Mouse (Mus musculus) lung, adult 2 months (tissue): ENCODE results near the gene Lamtor2.

Source experiments
- CTCF ChIP-seq: fragments of 200-500 bp; IDR thresholded peaks from 2 replicates; pipeline ENCODE4 v1.5.1; 2011; ENCODE audit warnings: mild to moderate bottlenecking, low read length, control low read depth; ENCODE audit not compliant: insufficient read depth
- POLR2A ChIP-seq: fragments of 200-500 bp; IDR thresholded peaks from 2 replicates; pipeline ENCODE4 v1.6.1; 2011; ENCODE audit warnings: low read depth, mild to moderate bottlenecking, control low read depth, low read length, borderline replicate concordance; ENCODE audit errors: extremely low read depth

- TF ChIP-seq POLR2A, result no peak
- no peak for TF ChIP-seq CTCF
These were observed 6.7 kb upstream of the Lamtor2 start for GRCm38 (mm10) chr3:88559596-88559995.
